Mouse (Mus musculus) limb, embryonic 11.5 days (tissue): ENCODE results near the gene Fam98c. TPM values are rescaled to one million over a fixed set of nuclear protein-coding genes. Genes with fewer than 3 reads are reported as not detected.

ENCODE experiments used
- ATAC-seq: fragments of 200-750 bp; cut with Nextera tagmentation; 2 replicates; pipeline ENCODE4 v1.8.0; 2017; ENCODE audit warnings: low read depth; ENCODE audit not compliant: insufficient number of reproducible peaks, low FRiP score, low TSS enrichment
- DNase-seq: peaks from one replicate; pipeline ENCODE4 v3.0.0-alpha.2; 2015; ENCODE audit warnings: low spot score
- H3K27ac ChIP-seq: fragments of 300-500 bp; sonication (generic); replicated peaks from 2 replicates; pipeline ENCODE4 v1.5.1; 2014; ENCODE audit warnings: low read depth, mild to moderate bottlenecking, low read length
- H3K27me3 ChIP-seq: fragments of 300-500 bp; sonication (generic); 2 replicates; pipeline ENCODE4 v1.6.1; 2014; ENCODE audit warnings: mild to moderate bottlenecking, low read length, mixed read lengths; ENCODE audit not compliant: control insufficient read depth, insufficient read depth
- H3K36me3 ChIP-seq: fragments of 300-500 bp; sonication (generic); 2 replicates; pipeline ENCODE4 v1.6.1; 2014; ENCODE audit warnings: mild to moderate bottlenecking, low read length, moderate library complexity, mixed read lengths; ENCODE audit not compliant: control insufficient read depth, insufficient read depth
- H3K4me1 ChIP-seq: fragments of 300-500 bp; sonication (generic); 2 replicates; pipeline ENCODE4 v1.6.1; 2014; ENCODE audit warnings: low read length, mixed read lengths; ENCODE audit not compliant: control insufficient read depth, insufficient read depth
- H3K4me2 ChIP-seq: fragments of 300-500 bp; sonication (generic); 2 replicates; pipeline ENCODE4 v1.6.1; 2014; ENCODE audit warnings: low read depth, mild to moderate bottlenecking, moderate library complexity; ENCODE audit not compliant: severe bottlenecking
- H3K4me3 ChIP-seq: fragments of 300-500 bp; sonication (generic); 2 replicates; pipeline ENCODE4 v1.5.1; 2014; ENCODE audit warnings: low read depth, low read length
- H3K9ac ChIP-seq: fragments of 300-500 bp; sonication (generic); 2 replicates; pipeline ENCODE4 v1.6.1; 2014; ENCODE audit warnings: mild to moderate bottlenecking, low read length
- H3K9me3 ChIP-seq: fragments of 300-500 bp; sonication (generic); 2 replicates; pipeline ENCODE4 v1.6.1; 2016; ENCODE audit warnings: low read length; ENCODE audit not compliant: control insufficient read depth
- WGBS: fragments of 180-500 bp; shearing (Covaris S2); extraction: QIAGEN DNeasy Blood & Tissue Kit; methylation state at CpG from one replicate; pipeline ENCODE4 v1.1.7; 2014; 5-methylcytosine and 5-hydroxymethylcytosine counted together
- polyA plus RNA-seq: library from polyadenylated mRNA; unstranded; fragments of >200 nt; fragmentation: Nextera tagmentation; extraction: Ambion mirVana; gene quantifications from 2 replicates; pipeline ENCODE4 v1.2.1, GENCODE M21; 2014

The Fam98c gene
- polyA plus RNA-seq, 1 experiment from 2014 or later: 11.9 TPM

DNA sequence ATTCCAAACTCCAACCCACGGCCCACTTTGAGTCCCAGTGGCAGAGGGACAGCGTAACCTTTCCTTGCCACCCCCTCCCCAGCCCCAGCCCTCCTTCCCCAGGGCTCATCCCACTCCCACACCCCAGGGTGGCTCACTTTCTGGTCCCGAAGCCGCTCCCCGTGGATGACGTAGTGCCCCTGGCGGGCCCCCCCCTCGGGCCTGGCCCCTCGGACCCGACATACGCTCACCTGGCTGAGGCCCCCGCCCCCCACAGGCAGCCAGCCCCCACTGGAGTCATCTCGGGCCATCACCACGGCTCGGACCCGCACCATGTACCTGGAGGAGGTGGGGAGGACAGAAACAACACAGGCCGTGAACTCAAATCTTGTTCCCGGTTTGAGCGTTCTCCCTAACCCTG is 11.6 kb upstream of the Fam98c start:
- ATAC-seq (no peak), DNase-seq (no peak)
- no peaks in the 10 kb centered on the region for H3K36me3 ChIP-seq
- peaks cover 15% of the 10 kb centered on the region for H3K4me1 ChIP-seq
- H3K9me3 ChIP-seq: no peaks in the 10 kb centered on the region
- H3K4me3 ChIP-seq: peak overlapping the region; percentile 61; the same call in 1 of the 2 replicates
- H3K4me2 ChIP-seq: peak overlapping the region; percentile 50
- no peak overlapping the region for H3K27ac ChIP-seq
- H3K27me3 ChIP-seq: peaks cover 24% of the 10 kb centered on the region
- H3K9ac ChIP-seq: no peak overlapping the region
- WGBS: 13% methylated on average over 19 of the region's 19 CpGs

DNA sequence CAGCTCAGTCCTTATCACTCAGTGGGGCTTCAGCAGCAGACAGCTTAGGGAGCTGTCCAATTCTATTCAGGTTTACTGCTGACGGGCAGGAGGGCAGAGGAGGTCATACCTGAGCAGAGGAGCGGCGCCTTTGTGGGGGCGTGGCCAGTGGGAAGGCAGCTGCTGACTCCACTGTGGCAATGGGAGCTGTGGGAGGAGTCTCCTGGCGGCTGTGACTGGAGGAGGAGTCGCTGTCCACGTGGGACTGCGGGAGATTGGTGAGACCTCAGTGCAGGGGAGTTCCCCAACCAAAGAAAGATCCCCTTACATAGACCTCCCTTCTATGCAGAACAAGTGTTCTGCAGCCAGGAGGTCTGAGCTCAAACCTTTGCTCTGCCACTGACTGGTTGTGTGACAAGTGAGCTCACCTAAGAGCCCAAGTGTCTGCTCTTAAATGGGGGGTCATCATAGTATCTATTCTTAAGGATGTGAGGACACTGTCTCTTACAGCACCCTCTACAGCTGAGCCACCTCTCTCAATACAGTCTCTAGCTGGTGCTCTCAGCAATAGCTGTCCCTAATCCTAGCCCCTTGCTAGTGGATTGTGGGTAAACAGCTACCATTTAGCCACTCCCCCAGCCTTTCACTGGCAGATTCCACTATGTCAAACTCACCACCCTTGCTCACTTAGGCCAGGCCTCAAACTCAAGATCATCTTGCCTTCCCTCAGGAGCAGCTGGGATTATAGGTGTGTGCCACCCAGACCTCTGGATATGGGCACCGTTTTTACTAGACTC is 6.9 kb upstream of the Fam98c start:
- ATAC-seq: no peak
- no peak overlapping the region for H3K4me3 ChIP-seq
- H3K9me3 ChIP-seq: no peaks in the 10 kb centered on the region
- H3K36me3 ChIP-seq: 0 out of 2 replicates have a peak, but pooled peaks cover 4% of the 10 kb centered on the region
- peak; percentile 55 for DNase-seq
- H3K27ac ChIP-seq: no peak overlapping the region
- 14% methylated on average over 9 of the region's 9 CpGs for WGBS
- peaks cover 4% of the 10 kb centered on the region for H3K4me1 ChIP-seq
- H3K4me2 ChIP-seq: no peak overlapping the region
- peaks cover 14% of the 10 kb centered on the region for H3K27me3 ChIP-seq
- no peak overlapping the region for H3K9ac ChIP-seq

DNA sequence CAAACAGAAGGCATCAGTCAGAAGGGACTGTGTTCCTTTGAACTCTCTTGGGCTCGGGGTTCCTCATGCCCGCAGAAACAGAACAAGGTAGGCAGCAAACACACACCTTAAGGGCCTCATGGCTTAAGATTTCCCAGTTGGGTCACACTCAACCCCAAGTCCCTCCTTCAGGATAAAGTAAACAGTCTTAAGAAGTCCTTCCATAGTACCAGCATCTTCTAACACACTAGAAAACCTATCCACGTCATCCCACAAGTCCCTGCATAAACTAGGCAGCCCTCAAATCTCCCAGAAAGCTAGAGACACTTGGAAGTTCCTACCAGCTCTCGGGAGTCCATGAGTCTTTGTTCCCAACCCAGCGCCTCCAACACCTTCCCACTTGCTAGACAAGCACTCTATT is 6.3 kb upstream of the Fam98c start:
- 73% methylated on average over 5 of the region's 5 CpGs for WGBS
- DNase-seq (no peak), ATAC-seq (no peak)
- Histone ChIP-seq H3K4me2 (no peak overlapping the region), H3K9me3 (no peaks in the 10 kb centered on the region), H3K27me3 (peaks cover 10% of the 10 kb centered on the region), H3K4me1 (peaks cover 4% of the 10 kb centered on the region; the same call in 1 of the 2 replicates), H3K9ac (no peak overlapping the region), H3K36me3 (0 out of 2 replicates have a peak, but pooled peaks cover 4% of the 10 kb centered on the region), H3K4me3 (no peak overlapping the region), H3K27ac (no peak overlapping the region)

DNA sequence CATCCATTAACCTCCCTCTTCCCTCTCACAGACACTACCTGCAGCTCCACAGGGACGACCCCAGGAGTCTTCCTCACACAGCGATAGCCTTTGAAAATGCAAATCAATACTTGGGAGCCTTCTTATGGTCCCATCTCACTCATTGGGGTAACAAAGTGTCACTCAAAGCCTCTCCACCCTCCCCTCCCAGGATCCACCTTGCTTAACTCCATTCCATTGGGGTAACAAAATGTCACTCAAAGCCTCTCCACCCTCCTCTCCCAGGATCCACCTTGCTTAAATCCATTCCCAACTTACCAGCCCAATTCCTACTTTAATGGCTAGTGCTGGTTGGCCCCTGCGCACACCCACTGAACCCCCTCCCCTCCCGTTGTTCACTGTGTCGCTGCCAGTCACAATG is 2.2 kb upstream of the Fam98c start:
- Histone ChIP-seq H3K27ac (no peak overlapping the region), H3K27me3 (peaks cover 10% of the 10 kb centered on the region), H3K4me2 (no peak overlapping the region), H3K4me1 (peaks cover 10% of the 10 kb centered on the region), H3K36me3 (0 out of 2 replicates have a peak, but pooled peaks cover 6% of the 10 kb centered on the region), H3K4me3 (no peak overlapping the region), H3K9ac (no peak overlapping the region), H3K9me3 (0 out of 2 replicates have a peak, but pooled peaks cover 2% of the 10 kb centered on the region)
- no peak for ATAC-seq
- DNase-seq: no peak
- WGBS: under 1% methylated on average over 5 of the region's 5 CpGs

DNA sequence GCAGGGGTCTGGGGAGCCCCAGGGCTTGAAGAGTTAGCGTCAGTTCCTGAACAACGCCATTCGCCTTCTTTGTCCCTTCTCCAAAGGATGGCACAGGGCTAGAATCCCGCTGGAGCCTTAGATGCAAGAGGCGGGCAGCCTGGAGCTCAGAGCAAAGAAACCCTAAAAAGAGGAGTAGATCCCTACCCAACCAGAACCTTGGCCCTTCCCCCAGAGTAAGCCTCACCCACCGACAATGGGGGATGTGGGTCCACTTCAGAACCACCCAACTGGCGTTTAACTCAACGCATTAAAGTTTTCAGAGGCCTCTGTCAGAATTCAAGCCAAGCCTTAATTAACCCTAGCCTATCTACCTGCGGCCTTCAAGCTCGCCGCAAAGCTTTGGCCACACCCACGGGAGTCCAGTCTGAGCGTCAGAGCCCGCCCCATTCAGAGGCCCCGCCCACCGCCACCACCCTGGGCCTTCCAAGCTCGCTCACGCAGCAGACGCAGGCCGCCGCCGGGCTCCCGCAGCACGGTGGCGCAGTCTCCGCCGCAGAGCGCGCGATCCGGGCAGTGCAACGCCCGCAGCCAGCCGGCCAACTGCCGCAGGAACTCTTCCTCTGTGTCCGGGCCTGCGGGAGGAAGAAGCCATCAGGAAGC is 717 bp downstream of the Fam98c start:
- WGBS: 7% methylated on average over 37 of the region's 37 CpGs

DNA sequence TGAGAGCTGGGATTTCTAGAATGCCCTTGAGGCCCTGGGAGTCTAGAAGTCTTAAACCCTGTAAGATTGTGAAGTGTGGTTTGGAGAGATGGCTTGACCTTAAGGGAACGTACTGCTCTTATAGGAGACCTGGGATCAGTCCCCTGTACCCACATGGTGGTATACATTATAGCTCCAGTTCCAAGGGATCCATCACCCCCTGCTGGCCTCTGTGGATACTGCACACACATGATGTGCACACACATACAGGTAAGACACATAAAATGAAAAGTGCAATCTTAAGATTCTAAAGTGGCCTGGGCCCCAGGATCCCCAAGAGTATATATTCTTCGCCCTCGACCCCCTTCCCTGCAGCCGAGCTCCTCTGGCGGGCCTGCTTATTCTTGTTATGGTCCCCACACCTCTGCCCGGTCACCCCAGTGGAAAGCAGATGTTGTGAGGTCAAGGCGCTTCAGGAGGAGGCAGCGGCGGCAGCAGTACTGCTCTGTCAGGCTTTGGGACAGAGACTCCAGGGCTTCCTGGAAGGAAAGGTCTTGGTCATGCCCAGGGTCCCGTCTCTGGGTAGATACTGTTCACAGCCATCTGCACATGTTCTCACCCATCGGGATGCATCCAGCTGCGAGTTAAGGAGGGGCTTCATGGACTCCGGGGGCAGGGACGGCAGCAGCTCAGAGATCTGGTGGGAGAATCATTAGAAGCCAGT is 1.9 kb downstream of the Fam98c start:
- Histone ChIP-seq H3K4me1 (peaks cover 6% of the 10 kb centered on the region; the same call in 1 of the 2 replicates), H3K9ac (no peak overlapping the region), H3K9me3 (0 out of 2 replicates have a peak, but pooled peaks cover 2% of the 10 kb centered on the region), H3K27me3 (peaks cover 9% of the 10 kb centered on the region), H3K4me3 (no peak overlapping the region), H3K36me3 (0 out of 2 replicates have a peak, but pooled peaks cover 2% of the 10 kb centered on the region), H3K27ac (no peak overlapping the region), H3K4me2 (no peak overlapping the region)
- ATAC-seq (no peak), DNase-seq (no peak)
- WGBS: 94% methylated on average over 14 of the region's 14 CpGs

More for the DNA sequence above, 717 bp downstream of the Fam98c start:
- Histone ChIP-seq H3K9me3 (0 out of 2 replicates have a peak, but pooled peaks cover 2% of the 10 kb centered on the region), H3K4me2 (peak overlapping the region; percentile 98), H3K9ac (peak overlapping the region; percentile 74), H3K27ac (peak overlapping the region; percentile 75; the same call in 1 of the 2 replicates), H3K27me3 (peaks cover 10% of the 10 kb centered on the region), H3K36me3 (0 out of 2 replicates have a peak, but pooled peaks cover 2% of the 10 kb centered on the region), H3K4me1 (peaks cover 6% of the 10 kb centered on the region; the same call in 1 of the 2 replicates), H3K4me3 (peak overlapping the region; percentile 81)
- peak; percentile 75 for ATAC-seq
- peak; percentile 91 for DNase-seq

DNA sequence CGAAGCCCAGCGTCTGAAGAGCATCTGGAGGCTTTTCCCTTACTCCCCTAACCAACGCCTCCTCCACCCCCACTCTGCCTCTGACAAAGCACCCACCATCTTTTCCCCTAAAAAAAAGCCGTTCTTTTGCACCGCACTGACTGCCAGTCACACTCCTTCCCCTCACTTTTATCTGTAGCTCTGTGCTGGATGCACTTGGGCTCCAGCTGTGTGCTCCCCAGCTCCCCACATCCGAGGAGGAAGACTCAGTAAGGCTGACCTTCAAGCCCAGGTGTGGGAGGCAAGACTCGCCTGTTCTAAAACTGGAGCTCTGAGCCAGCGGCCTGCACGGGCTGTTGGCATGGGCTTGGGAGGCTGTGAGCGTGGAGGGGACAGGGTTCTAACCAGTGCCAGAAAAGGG is 4.5 kb downstream of the Fam98c start:
- H3K9ac ChIP-seq: no peak overlapping the region
- H3K9me3 ChIP-seq: 0 out of 2 replicates have a peak, but pooled peaks cover 2% of the 10 kb centered on the region
- DNase-seq: no peak
- WGBS: 64% methylated on average over 10 of the region's 10 CpGs
- ATAC-seq: no peak
- H3K4me3 ChIP-seq: no peak overlapping the region
- peaks cover 5% of the 10 kb centered on the region; the same call in 1 of the 2 replicates for H3K4me1 ChIP-seq
- H3K4me2 ChIP-seq: no peak overlapping the region
- no peaks in the 10 kb centered on the region for H3K27me3 ChIP-seq
- H3K36me3 ChIP-seq: 0 out of 2 replicates have a peak, but pooled peaks cover 2% of the 10 kb centered on the region
- H3K27ac ChIP-seq: no peak overlapping the region

DNA sequence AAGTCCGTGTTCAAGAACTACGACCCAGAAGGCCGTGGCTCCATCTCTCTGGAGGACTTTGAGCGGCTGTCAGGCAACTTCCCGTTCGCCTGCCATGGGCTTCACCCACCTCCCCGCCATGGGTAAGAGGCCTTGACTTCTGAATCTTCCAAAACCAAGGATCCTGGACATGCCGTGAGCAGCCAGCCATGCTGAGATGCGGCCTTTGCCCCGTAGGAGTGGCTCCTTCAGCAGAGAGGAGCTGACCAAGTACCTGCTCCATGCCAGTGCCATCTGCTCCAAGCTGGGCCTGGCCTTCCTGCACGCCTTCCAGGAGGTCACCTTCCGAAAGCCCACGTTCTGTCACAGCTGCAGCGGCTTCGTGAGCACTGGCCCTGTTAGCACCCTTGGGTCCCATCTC is 7.3 kb downstream of the Fam98c start:
- no peak for DNase-seq
- WGBS: 91% methylated on average over 15 of the region's 15 CpGs
- Histone ChIP-seq H3K27me3 (no peaks in the 10 kb centered on the region), H3K27ac (no peak overlapping the region), H3K9me3 (no peaks in the 10 kb centered on the region), H3K9ac (no peak overlapping the region), H3K4me2 (no peak overlapping the region), H3K36me3 (no peaks in the 10 kb centered on the region), H3K4me1 (no peaks in the 10 kb centered on the region), H3K4me3 (no peak overlapping the region)
- no peak for ATAC-seq
